25 mouse cellular contexts compared by ENCODE assay signal in the genomic region with DNA sequence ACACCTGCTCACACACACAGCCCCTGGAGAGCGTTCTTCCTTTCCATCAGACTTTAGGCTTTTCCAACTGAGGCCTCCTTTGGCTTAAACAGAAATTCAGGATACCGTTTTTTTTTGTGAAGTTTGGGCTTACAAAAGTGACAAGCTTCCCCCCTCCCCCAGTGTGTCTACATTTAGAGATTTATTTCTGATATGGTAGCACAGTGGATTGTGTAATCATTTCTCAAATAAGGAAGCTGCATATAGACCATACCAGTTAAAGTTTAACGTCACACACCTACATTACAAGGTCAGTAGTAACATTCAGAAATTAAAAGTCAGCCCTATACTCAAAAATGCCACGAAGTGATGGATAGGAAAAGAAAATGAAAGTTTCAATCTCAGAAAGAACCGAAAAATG. TPM values are rescaled to one million over a fixed set of nuclear protein-coding genes. Genes with fewer than 3 reads are reported as not detected.
A peak's percentile ranks its signal among the peaks of the same experiment; 100 is the strongest.
DNase-seq lines count a peak whose midpoint lies in the region; ATAC-seq and TF ChIP-seq lines count a peak whose summit lies in the region.
"Had no signal": no experiment of that assay in that cellular context is flagged by ENCODE, and none has a peak within 500 bp of the region (broad histone marks: within the 10 kb centered on the region; RNA-seq: fewer than 3 reads in every experiment).

No protein-coding gene starts in this region.

- DNase-seq in liver, result no peak
- DNase-seq in liver, postnatal 0 days, result no peak
- no peak for DNase-seq in thymus, postnatal 0 days (ENCODE audit: low spot score)
- DNase-seq: cerebellum, adult 18-20 months; cerebellum, postnatal 14 days; embryo, embryonic 11 days; gastrocnemius, adult 2 months; kidney, adult 9 months; kidney, postnatal 36 days; layer of hippocampus, postnatal 36 days; right cerebral cortex, postnatal 14 days; thymus, adult 18-20 months; thymus, postnatal 4 days had no signal

- no peak for TF ChIP-seq EP300 in liver, postnatal 0 days (IDR thresholded peaks at IDR 0.05; ENCODE audit: low read depth)

- no peak overlapping the region for H3K27ac ChIP-seq in liver, embryonic 16.5 days (ENCODE audit: low read length)
- no peak overlapping the region for H3K27ac ChIP-seq in liver, postnatal 0 days (ENCODE audit: low read depth)
- H3K27ac ChIP-seq in hindbrain, embryonic 13.5 days, result no peak overlapping the region
- H3K27ac ChIP-seq: embryonic facial prominence, embryonic 13.5 days; forebrain, embryonic 13.5 days; gastrocnemius, adult 2 months; liver, embryonic 14.5 days; midbrain, embryonic 15.5 days; neural tube, embryonic 12.5 days had no signal

- peak; percentile 37; the same call in 1 of the 2 replicates for ATAC-seq in liver, embryonic 16.5 days (ENCODE audit: low read depth)
- 0 out of 2 replicates have a peak, but pooled peaks have one; percentile 36 for ATAC-seq in common myeloid progenitor, adult 5-6 weeks (replicated peaks; ENCODE audit: low read depth, poor library complexity, severe bottlenecking)
- ATAC-seq in liver, postnatal 0 days, result no peak
- ATAC-seq in hindbrain, embryonic 13.5 days (ENCODE audit: low FRiP score), result no peak
- no peak for ATAC-seq in activated CD4-positive, CD25-positive, alpha-beta regulatory T cell, adult 4 months
- ATAC-seq: forebrain, embryonic 13.5 days; lung, postnatal 0 days; midbrain, embryonic 15.5 days had no signal

- H3K27me3 ChIP-seq in liver, embryonic 16.5 days (ENCODE audit: control insufficient read depth, insufficient read depth, low read depth, low read length), result no peaks in the 10 kb centered on the region
- H3K27me3 ChIP-seq in liver, postnatal 0 days (ENCODE audit: insufficient read depth, low read length), result no peaks in the 10 kb centered on the region
- H3K27me3 ChIP-seq in hindbrain, embryonic 13.5 days, result no peaks in the 10 kb centered on the region
- H3K27me3 ChIP-seq: embryonic facial prominence, embryonic 13.5 days; forebrain, embryonic 13.5 days; midbrain, embryonic 15.5 days; neural tube, embryonic 12.5 days had no signal

- WGBS in liver, embryonic 16.5 days (ENCODE audit: insufficient replicate concordance), result 42% methylated on average over 5 of the region's 5 CpGs
- 41% methylated on average over 5 of the region's 5 CpGs for WGBS in liver, postnatal 0 days (ENCODE audit: insufficient replicate concordance)
- WGBS in hindbrain, embryonic 13.5 days, result 86% methylated on average over 5 of the region's 5 CpGs

- 0 out of 2 replicates have a peak overlapping the region, but pooled peaks have one; percentile 1 for H3K4me2 ChIP-seq in liver, embryonic 16.5 days (ENCODE audit: low read depth, low read length)
- 0 out of 2 replicates have a peak overlapping the region, but pooled peaks have one; percentile 23 for H3K4me2 ChIP-seq in liver, postnatal 0 days (ENCODE audit: low read depth, low read length)
- no peak overlapping the region for H3K4me2 ChIP-seq in hindbrain, embryonic 13.5 days
- H3K4me2 ChIP-seq: embryonic facial prominence, embryonic 13.5 days; forebrain, embryonic 13.5 days; midbrain, embryonic 15.5 days; neural tube, embryonic 12.5 days had no signal

- peaks cover 7% of the 10 kb centered on the region for H3K4me1 ChIP-seq in liver, embryonic 16.5 days (ENCODE audit: control insufficient read depth, low read depth, low read length)
- 0 out of 2 replicates have a peak, but pooled peaks cover 7% of the 10 kb centered on the region for H3K4me1 ChIP-seq in liver, postnatal 0 days (ENCODE audit: insufficient read depth)
- no peaks in the 10 kb centered on the region for H3K4me1 ChIP-seq in hindbrain, embryonic 13.5 days (replicated peaks)
- H3K4me1 ChIP-seq: forebrain, embryonic 13.5 days; midbrain, embryonic 15.5 days; neural tube, embryonic 12.5 days had no signal

- 0 out of 2 replicates have a peak, but pooled peaks cover 2% of the 10 kb centered on the region for H3K9me3 ChIP-seq in liver, embryonic 16.5 days (replicated peaks; ENCODE audit: control insufficient read depth, low read length)
- peaks cover 3% of the 10 kb centered on the region; the same call in 1 of the 2 replicates for H3K9me3 ChIP-seq in liver, postnatal 0 days (ENCODE audit: low read length)
- H3K9me3 ChIP-seq in hindbrain, embryonic 13.5 days, result no peaks in the 10 kb centered on the region
- H3K9me3 ChIP-seq: midbrain, embryonic 15.5 days; neural tube, embryonic 12.5 days had no signal

- no peak overlapping the region for H3K4me3 ChIP-seq in liver, embryonic 16.5 days (ENCODE audit: low read depth, low read length)
- H3K4me3 ChIP-seq in liver, postnatal 0 days (ENCODE audit: low read depth, low read length), result no peak overlapping the region
- no peak overlapping the region for H3K4me3 ChIP-seq in hindbrain, embryonic 13.5 days
- H3K4me3 ChIP-seq: embryonic facial prominence, embryonic 13.5 days; erythroblast, embryonic 14.5 days; forebrain, embryonic 13.5 days; gastrocnemius, adult 2 months; megakaryocyte, embryonic 14.5 days; midbrain, embryonic 15.5 days; neural tube, embryonic 12.5 days had no signal

- no peak overlapping the region; the same call in 1 of the 2 replicates for H3K9ac ChIP-seq in liver, embryonic 16.5 days (ENCODE audit: low read depth, low read length)
- no peak overlapping the region for H3K9ac ChIP-seq in liver, postnatal 0 days (replicated peaks)
- H3K9ac ChIP-seq in hindbrain, embryonic 13.5 days, result no peak overlapping the region
- H3K9ac ChIP-seq: embryonic facial prominence, embryonic 13.5 days; forebrain, embryonic 13.5 days; liver, embryonic 14.5 days; midbrain, embryonic 15.5 days; neural tube, embryonic 12.5 days had no signal

- no peaks in the 10 kb centered on the region; the same call in 1 of the 2 replicates for H3K36me3 ChIP-seq in liver, embryonic 16.5 days (ENCODE audit: control insufficient read depth, insufficient read depth)
- no peaks in the 10 kb centered on the region for H3K36me3 ChIP-seq in liver, postnatal 0 days (replicated peaks; ENCODE audit: insufficient read depth, low read length)
- H3K36me3 ChIP-seq in hindbrain, embryonic 13.5 days, result no peaks in the 10 kb centered on the region
- H3K36me3 ChIP-seq: midbrain, embryonic 15.5 days; neural tube, embryonic 12.5 days had no signal

- TF ChIP-seq CTCF in liver, postnatal 0 days (IDR thresholded peaks at IDR 0.05; ENCODE audit: low read depth), result no peak

RNA-seq across cellular contexts. Expression of gene Itpr3, which starts 24.8 kb away (rescaled TPM):
- 0.90 and 1.1 TPM in 2 replicates for polyA plus RNA-seq in liver, embryonic 16.5 days (2015; fragmentation: Nextera tagmentation; extraction: Ambion mirVana)
- 6.9 and 13.2 TPM in 2 replicates for total RNA-seq in common myeloid progenitor, adult 5-6 weeks (2017)
- polyA plus RNA-seq in liver, postnatal 0 days (2015; fragmentation: Nextera tagmentation; extraction: Ambion mirVana), result 0.36 and 0.45 TPM in 2 replicates
- polyA plus RNA-seq in thymus, postnatal 0 days (2015; fragmentation: Nextera tagmentation; extraction: Ambion mirVana), result 4.5 and 4.9 TPM in 2 replicates
- 1.1 and 1.2 TPM in 2 replicates for polyA plus RNA-seq in hindbrain, embryonic 13.5 days (2015; fragmentation: Nextera tagmentation; extraction: Ambion mirVana)
- 1 to 10 TPM; 5.8 to 6.4 TPM for polyA plus RNA-seq in activated CD4-positive, CD25-positive, alpha-beta regulatory T cell, adult 4 months (2017; shearing (Covaris generic))

RNA-seq across cellular contexts. Expression of gene Uqcc2, which starts 51.8 kb away (rescaled TPM):
- polyA plus RNA-seq in liver, embryonic 16.5 days (2015; fragmentation: Nextera tagmentation; extraction: Ambion mirVana), result 130 and 141 TPM in 2 replicates
- total RNA-seq in common myeloid progenitor, adult 5-6 weeks (2017), result 74.7 and 143 TPM in 2 replicates
- polyA plus RNA-seq in liver, postnatal 0 days (2015; fragmentation: Nextera tagmentation; extraction: Ambion mirVana), result 101 and 107 TPM in 2 replicates
- polyA plus RNA-seq in thymus, postnatal 0 days (2015; fragmentation: Nextera tagmentation; extraction: Ambion mirVana), result 266 and 304 TPM in 2 replicates
- polyA plus RNA-seq in hindbrain, embryonic 13.5 days (2015; fragmentation: Nextera tagmentation; extraction: Ambion mirVana), result 335 and 349 TPM in 2 replicates
- 100 to 1,000 TPM; 133 to 145 TPM for polyA plus RNA-seq in activated CD4-positive, CD25-positive, alpha-beta regulatory T cell, adult 4 months (2017; shearing (Covaris generic))

RNA-seq across cellular contexts. Expression of gene Bak1, which starts 53.1 kb away (rescaled TPM):
- 2.3 and 2.6 TPM in 2 replicates for polyA plus RNA-seq in liver, embryonic 16.5 days (2015; fragmentation: Nextera tagmentation; extraction: Ambion mirVana)
- 43.9 and 53.3 TPM in 2 replicates for total RNA-seq in common myeloid progenitor, adult 5-6 weeks (2017)
- 2.7 and 2.9 TPM in 2 replicates for polyA plus RNA-seq in liver, postnatal 0 days (2015; fragmentation: Nextera tagmentation; extraction: Ambion mirVana)
- polyA plus RNA-seq in thymus, postnatal 0 days (2015; fragmentation: Nextera tagmentation; extraction: Ambion mirVana), result 5.8 and 6.9 TPM in 2 replicates
- polyA plus RNA-seq in hindbrain, embryonic 13.5 days (2015; fragmentation: Nextera tagmentation; extraction: Ambion mirVana), result 2.5 and 3.1 TPM in 2 replicates
- polyA plus RNA-seq in activated CD4-positive, CD25-positive, alpha-beta regulatory T cell, adult 4 months (2017; shearing (Covaris generic)), result 10 to 100 TPM in 1 of 2 experiments, 1 to 10 TPM in 1; 9.8 to 17.6 TPM

Comparison
In these comparisons a context has a peak if more than half of its experiments do, and no peak if none do; other contexts are left out.
1. ATAC-seq: peak in liver, embryonic 16.5 days (single experiment) and common myeloid progenitor, adult 5-6 weeks (single experiment); none in liver, postnatal 0 days (single experiment), hindbrain, embryonic 13.5 days (single experiment) and activated CD4-positive, CD25-positive, alpha-beta regulatory T cell, adult 4 months (single experiment).